Mouse (Mus musculus) ES-E14 (cell line): ENCODE data around the gene Jph2. TPM values are rescaled to one million over a fixed set of nuclear protein-coding genes. Genes with fewer than 3 reads are reported as not detected.
A peak's percentile ranks its signal among the peaks of the same experiment; 100 is the strongest.

Experiments used
- DNase-seq: peaks from one replicate; pipeline ENCODE4 v3.0.0-alpha.2; 2013; ENCODE audit warnings: low read depth, low spot score
- H3K27ac ChIP-seq: 2 replicates; pipeline ENCODE4 v1.5.1; 2012; ENCODE audit warnings: low read depth, mild to moderate bottlenecking, low read length, moderate library complexity, mixed read lengths; ENCODE audit not compliant: poor library complexity, insufficient read depth, severe bottlenecking
- H3K36me3 ChIP-seq: 2 replicates; pipeline ENCODE4 v1.6.1; 2012; ENCODE audit warnings: mild to moderate bottlenecking, low read length, moderate library complexity, mixed read lengths; ENCODE audit not compliant: control insufficient read depth, poor library complexity, insufficient read depth, severe bottlenecking
- H3K4me1 ChIP-seq, 2 experiments: fragments of 150-350 bp in 1 of 2; sonication (generic) in 1 of 2; 2 replicates each; pipeline ENCODE4 v1.6.1; 2012; ENCODE audit warnings: low read length in 2 of 2, mild to moderate bottlenecking in 1 of 2, mixed read lengths in 1 of 2; ENCODE audit not compliant: control insufficient read depth in 2 of 2, insufficient read depth in 2 of 2, poor library complexity in 1 of 2
- H3K4me3 ChIP-seq, 2 experiments: fragments of 150-350 bp in 1 of 2; sonication (generic) in 1 of 2; 2 replicates each; pipeline ENCODE4 v1.5.1; 2012; ENCODE audit warnings: low read length in 2 of 2, low read depth in 1 of 2, mild to moderate bottlenecking in 1 of 2, mixed read lengths in 1 of 2; ENCODE audit not compliant: insufficient read depth in 1 of 2, poor library complexity in 1 of 2, severe bottlenecking in 1 of 2
- H3K9ac ChIP-seq: 2 replicates; pipeline ENCODE4 v1.6.1; 2012; ENCODE audit warnings: low read depth, mild to moderate bottlenecking, low read length, mixed read lengths; ENCODE audit not compliant: poor library complexity, insufficient read depth, severe bottlenecking
- H3K9me3 ChIP-seq: fragments of 150-350 bp; sonication (generic); 2 replicates; pipeline ENCODE4 v1.6.1; 2012; ENCODE audit warnings: low read depth, mild to moderate bottlenecking, low read length; ENCODE audit not compliant: control insufficient read depth, insufficient read depth
- CHD2 ChIP-seq: IDR thresholded peaks from 2 replicates; pipeline ENCODE4 v1.6.1; 2014; ENCODE audit warnings: mild to moderate bottlenecking, low read depth, low read length, inconsistent platforms
- HCFC1 ChIP-seq: IDR thresholded peaks from 2 replicates; pipeline ENCODE4 v1.6.1; 2012; ENCODE audit warnings: low read length, inconsistent platforms, borderline replicate concordance; ENCODE audit not compliant: insufficient read depth
- MAFK ChIP-seq: IDR thresholded peaks from 2 replicates; pipeline ENCODE4 v1.6.1; 2014; ENCODE audit warnings: mild to moderate bottlenecking, low read depth, low read length, inconsistent platforms; ENCODE audit not compliant: insufficient read depth
- ZC3H11A ChIP-seq: IDR thresholded peaks from 2 replicates; pipeline ENCODE4 v1.6.1; 2012; ENCODE audit warnings: low read depth, mild to moderate bottlenecking, inconsistent platforms, low read length, borderline replicate concordance
- ZNF384 ChIP-seq: IDR thresholded peaks from 2 replicates; pipeline ENCODE4 v1.6.1; 2012; ENCODE audit warnings: low read depth, low read length, inconsistent platforms
- in situ Hi-C, 2 experiments: fragments of 600-800 bp; cut with MboI; formaldehyde crosslinking; loops; one replicate each; pipeline ENCODE4 v1.15.1; 2025; ENCODE audit warnings: low sequenced_read_pairs in 2 of 2, inconsistent platforms in 1 of 2; ENCODE audit not compliant: unreplicated experiment in 2 of 2
- total RNA-seq: library from RNA; depleted of rRNA; stranded (reverse); fragments of 300-350 nt; gene quantifications from 2 replicates; pipeline ENCODE4 v1.2.3, GENCODE M21; 2012

The Jph2 gene
- total RNA-seq, 1 experiment, result 7.7 TPM

DNA sequence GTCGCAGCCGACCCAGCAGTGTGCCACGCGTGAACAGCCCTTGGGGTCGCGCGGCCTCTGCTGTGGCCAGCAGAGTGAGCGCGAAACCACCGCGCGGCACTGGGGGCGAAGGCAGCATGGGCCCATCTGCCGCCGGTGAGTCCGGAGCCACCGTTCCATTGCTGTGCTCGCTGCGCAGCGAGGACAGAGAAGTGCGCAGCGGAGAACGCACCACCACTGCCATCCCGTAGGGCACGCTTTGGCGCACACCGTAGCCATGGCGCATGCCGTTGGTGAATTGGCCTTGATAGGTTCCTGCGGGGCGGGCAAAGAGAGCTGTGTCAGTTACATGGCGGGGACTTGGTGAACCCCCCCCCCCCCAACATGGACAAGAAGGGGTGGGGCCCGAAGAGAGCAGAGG is 21.7 kb downstream of the Jph2 start:
- H3K36me3 ChIP-seq, result no peaks in the 10 kb centered on the region
- peak overlapping the region; percentile 60 to 65 for H3K4me3 ChIP-seq
- H3K4me1 ChIP-seq, result peaks cover 0 to 5% of the 10 kb centered on the region in 2 experiments; a peak in 1 of 4 replicates
- H3K9me3 ChIP-seq, result no peaks in the 10 kb centered on the region
- TF ChIP-seq ZC3H11A (no peak), CHD2 (no peak), ZNF384 (no peak), HCFC1 (no peak), MAFK (no peak)
- no peak for DNase-seq
- in situ Hi-C loops, result no loop called here
- H3K27ac ChIP-seq, result no peak overlapping the region
- H3K9ac ChIP-seq, result peak overlapping the region; percentile 58; the same call in 1 of the 2 replicates

DNA sequence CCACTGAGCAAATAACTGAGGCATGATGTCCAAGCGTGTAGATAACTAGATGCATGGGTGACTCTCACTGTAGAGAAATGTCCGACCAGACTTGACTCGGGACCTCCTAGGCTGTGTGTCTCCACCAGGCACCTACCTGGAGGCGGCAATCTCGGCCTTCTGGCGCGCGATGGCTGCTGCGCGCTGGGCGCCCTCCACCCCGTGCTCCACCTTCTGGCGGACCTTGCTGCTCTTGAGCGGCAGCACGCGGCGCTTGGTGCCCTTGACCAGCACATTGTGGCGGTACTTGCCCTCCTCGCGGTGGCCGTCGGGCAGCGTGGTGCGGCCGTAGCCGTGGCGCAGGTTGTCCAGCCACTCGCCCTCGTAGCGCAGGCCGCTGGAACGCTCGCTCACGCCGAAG is 22.3 kb downstream of the Jph2 start:
- in situ Hi-C loops, result no loop called here

DNA sequence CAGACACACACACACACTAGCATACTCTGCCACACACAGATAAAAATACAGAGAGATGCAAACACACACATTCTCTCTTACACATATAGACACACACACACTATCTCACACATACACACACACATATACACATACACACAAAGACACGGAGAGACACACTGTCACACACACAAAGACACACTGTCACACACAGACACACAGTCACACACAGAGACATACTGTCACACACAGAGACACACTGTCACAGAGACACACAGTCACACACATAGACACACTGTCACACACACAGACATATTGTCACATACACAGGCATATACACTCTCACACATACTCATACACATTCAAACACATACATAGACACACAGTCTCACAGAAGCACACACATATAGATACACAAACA is 25.2 kb downstream of the Jph2 start:
- TF ChIP-seq ZC3H11A, result no peak
- no peak for TF ChIP-seq HCFC1
- Histone ChIP-seq H3K9me3 (no peaks in the 10 kb centered on the region), H3K27ac (no peak overlapping the region), H3K4me3 (no peak overlapping the region), H3K4me1 (peaks cover 0 to 5% of the 10 kb centered on the region in 2 experiments; a peak in 1 of 4 replicates), H3K9ac (no peak overlapping the region), H3K36me3 (no peaks in the 10 kb centered on the region)
- in situ Hi-C loops, result no loop called here
- DNase-seq, result no peak

More for the DNA sequence above, 22.3 kb downstream of the Jph2 start:
- Histone ChIP-seq H3K4me3 (peak overlapping the region; percentile 60 to 65), H3K9ac (peak overlapping the region; percentile 58), H3K27ac (no peak overlapping the region), H3K36me3 (no peaks in the 10 kb centered on the region), H3K4me1 (peaks cover 0 to 5% of the 10 kb centered on the region in 2 experiments; a peak in 1 of 4 replicates), H3K9me3 (no peaks in the 10 kb centered on the region)
- no peak for DNase-seq
- TF ChIP-seq ZC3H11A (no peak), MAFK (no peak), CHD2 (no peak), ZNF384 (no peak), HCFC1 (no peak)

- Histone ChIP-seq H3K4me1 (0 out of 4 replicates have a peak, but pooled peaks cover 0 to 2% of the 10 kb centered on the region in 2 experiments), H3K36me3 (no peaks in the 10 kb centered on the region), H3K9me3 (no peaks in the 10 kb centered on the region), H3K4me3 (no peak overlapping the region), H3K9ac (no peak overlapping the region), H3K27ac (no peak overlapping the region)
- no peak for DNase-seq
- in situ Hi-C loops, result no loop called here
- no peak for TF ChIP-seq ZNF384
- TF ChIP-seq CHD2, result no peak
- no peak for TF ChIP-seq ZC3H11A
- TF ChIP-seq MAFK, result no peak
- TF ChIP-seq HCFC1, result no peak
Measured at GRCm38 (mm10) chr2:163370175-163370574, 27.6 kb downstream of the Jph2 start.

DNA sequence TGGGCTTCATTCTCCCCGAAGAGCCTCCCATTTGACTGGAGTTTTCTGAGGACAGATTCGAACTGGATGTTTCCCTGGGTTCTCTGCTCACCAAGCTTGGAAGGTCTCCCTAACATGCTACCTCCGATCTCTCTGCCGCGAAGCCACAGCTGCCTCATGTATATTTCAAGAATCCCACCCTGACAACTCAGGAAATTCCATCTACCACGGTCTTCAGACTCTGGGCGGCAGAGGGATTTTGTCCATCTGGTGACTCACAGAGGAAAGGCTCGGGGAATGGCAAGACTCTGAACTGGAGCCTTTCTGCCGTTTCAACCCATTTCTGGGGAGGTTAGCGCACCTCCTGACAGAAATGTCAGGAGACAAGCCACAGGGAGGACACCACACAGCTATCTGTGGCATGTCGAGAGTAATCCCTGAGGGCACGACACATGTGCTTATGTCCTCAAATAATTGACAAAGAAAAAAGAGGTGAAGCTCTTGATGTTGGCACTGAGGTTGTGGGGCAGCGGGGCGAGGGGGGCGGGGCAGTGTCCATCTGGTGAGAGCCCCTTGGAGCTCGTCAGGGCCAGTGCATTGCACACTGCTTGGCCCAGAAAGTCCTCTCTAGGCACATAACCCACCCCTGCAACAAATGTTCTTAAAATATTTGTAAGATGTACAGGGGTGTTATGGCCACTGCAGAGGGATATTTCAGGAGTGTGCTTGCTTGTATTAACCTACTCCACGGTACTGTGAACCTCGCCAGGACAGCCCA is 32.8 kb downstream of the Jph2 start:
- H3K27ac ChIP-seq, result no peak overlapping the region
- H3K9me3 ChIP-seq, result no peaks in the 10 kb centered on the region
- DNase-seq, result no peak
- H3K9ac ChIP-seq, result no peak overlapping the region
- no peaks in the 10 kb centered on the region for H3K36me3 ChIP-seq
- in situ Hi-C loops, result no loop called here
- no peak overlapping the region for H3K4me3 ChIP-seq
- no peaks in the 10 kb centered on the region for H3K4me1 ChIP-seq
- TF ChIP-seq MAFK, result no peak
- no peak for TF ChIP-seq ZNF384
- TF ChIP-seq ZC3H11A, result no peak
- no peak for TF ChIP-seq CHD2
- TF ChIP-seq HCFC1, result no peak
